Mouse (Mus musculus): ENCODE measurements around the gene Sept11. TPM values are rescaled to one million over a fixed set of nuclear protein-coding genes. Genes with fewer than 3 reads are reported as not detected.
A peak's percentile ranks its signal among the peaks of the same experiment; 100 is the strongest.

The Sept11 gene
- total and polyA plus RNA-seq, 2 experiments from 2014 or later = 38.2 to 49.5 TPM

DNA sequence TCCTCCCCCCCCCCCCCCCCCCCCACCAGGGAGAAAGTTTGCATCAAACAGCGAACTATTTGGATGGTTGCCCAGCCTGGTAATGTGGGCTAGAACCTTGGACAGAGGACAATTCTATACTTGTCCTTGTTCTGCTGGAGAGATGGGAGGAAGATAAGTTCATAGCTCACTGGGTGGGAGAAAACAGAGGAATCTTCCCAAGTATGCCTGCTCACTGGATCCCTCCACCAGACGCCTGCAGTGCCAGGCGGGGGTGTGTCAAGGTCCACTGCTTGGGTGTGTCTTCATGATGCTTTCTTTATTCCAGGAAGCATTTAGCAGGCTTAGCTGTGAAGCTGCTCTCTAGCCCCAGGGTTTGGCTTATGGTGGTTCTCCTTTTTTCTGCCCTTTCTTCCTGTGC lies 34.5 kb downstream of the Sept11 start:
- no peak for TF ChIP-seq CTCF (IDR thresholded peaks at IDR 0.05; ENCODE audit: low read depth)
- TF ChIP-seq EP300 (IDR thresholded peaks at IDR 0.05; ENCODE audit: low read depth) = no peak
- peak; percentile 55 for DNase-seq (ENCODE audit: low spot score)
- H3K4me2 ChIP-seq (ENCODE audit: low read depth, low read length) = peak overlapping the region; percentile 12; the same call in 1 of the 2 replicates
- H3K27me3 ChIP-seq (ENCODE audit: control insufficient read depth, insufficient read depth, low read length) = no peaks in the 10 kb centered on the region
- no peaks in the 10 kb centered on the region for H3K9me3 ChIP-seq (replicated peaks; ENCODE audit: control insufficient read depth, low read length)
- peak overlapping the region; percentile 41; the same call in 1 of the 2 replicates for H3K27ac ChIP-seq (ENCODE audit: low read depth)
- H3K4me3 ChIP-seq (ENCODE audit: low read depth, low read length) = no peak overlapping the region
- no peaks in the 10 kb centered on the region for H3K36me3 ChIP-seq (replicated peaks; ENCODE audit: control insufficient read depth, insufficient read depth, low read length)
- peaks cover 64% of the 10 kb centered on the region for H3K4me1 ChIP-seq (ENCODE audit: control insufficient read depth, insufficient read depth)
- no peak overlapping the region for H3K9ac ChIP-seq (replicated peaks; ENCODE audit: low read depth, low read length)
- 6% methylated on average over 3 of the region's 3 CpGs for WGBS
- ATAC-seq (ENCODE audit: insufficient read depth, low read depth) = no peak

DNA sequence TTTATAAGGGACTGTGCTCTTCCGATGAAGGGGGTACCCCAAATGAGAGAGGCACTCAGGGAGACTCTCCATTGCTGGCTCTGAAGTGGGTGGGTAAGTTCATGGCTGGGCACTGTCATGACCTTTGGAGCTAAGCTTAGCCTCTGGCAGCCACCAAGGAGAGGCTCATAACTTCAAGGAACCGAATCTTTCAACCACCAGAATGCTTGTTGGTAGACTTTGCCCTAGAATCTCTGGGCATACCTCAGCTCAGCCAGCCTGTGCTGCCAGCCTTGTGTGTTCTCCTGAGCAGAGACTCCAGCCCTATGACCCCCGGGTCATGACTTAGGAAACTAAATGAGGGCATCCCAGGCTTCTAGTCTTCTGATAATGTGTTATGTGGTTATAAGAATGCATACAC lies 35.5 kb downstream of the Sept11 start:
- 83% methylated on average over 3 of the region's 3 CpGs for WGBS
- H3K36me3 ChIP-seq (replicated peaks; ENCODE audit: control insufficient read depth, insufficient read depth, low read length) = no peaks in the 10 kb centered on the region
- no peak overlapping the region for H3K27ac ChIP-seq (ENCODE audit: low read depth)

DNA sequence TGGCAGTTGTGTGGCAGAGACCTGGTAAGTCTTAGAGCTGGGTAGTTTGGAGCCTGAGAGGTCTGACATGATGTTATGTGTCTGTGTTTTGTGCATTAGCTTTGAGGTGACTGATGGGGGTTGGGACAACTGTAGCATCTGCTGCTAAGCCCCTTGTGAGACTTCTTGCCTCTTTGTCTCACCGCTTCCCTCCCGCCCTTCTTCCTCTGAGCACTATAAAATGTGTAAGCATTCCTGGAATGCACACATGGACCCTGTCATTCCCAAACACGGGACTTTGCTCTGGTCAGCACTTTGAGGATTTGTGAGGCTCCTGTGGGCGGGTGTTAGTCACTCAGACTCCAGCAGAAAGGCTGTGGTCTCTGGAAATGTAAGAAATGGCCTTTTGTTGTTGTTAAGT lies 36.7 kb downstream of the Sept11 start:
- peak; percentile 74 for ATAC-seq (ENCODE audit: insufficient read depth, low read depth)
- H3K27me3 ChIP-seq (ENCODE audit: control insufficient read depth, insufficient read depth, low read length) = no peaks in the 10 kb centered on the region

More for the DNA sequence above, 35.5 kb downstream of the Sept11 start:
- DNase-seq (ENCODE audit: low spot score) (no peak), ATAC-seq (ENCODE audit: insufficient read depth, low read depth) (no peak)
- TF ChIP-seq CTCF (IDR thresholded peaks at IDR 0.05; ENCODE audit: low read depth) = no peak
- no peak for TF ChIP-seq EP300 (IDR thresholded peaks at IDR 0.05; ENCODE audit: low read depth)
- Histone ChIP-seq H3K4me2 (ENCODE audit: low read depth, low read length) (no peak overlapping the region), H3K9me3 (replicated peaks; ENCODE audit: control insufficient read depth, low read length) (no peaks in the 10 kb centered on the region), H3K4me3 (ENCODE audit: low read depth, low read length) (no peak overlapping the region), H3K9ac (replicated peaks; ENCODE audit: low read depth, low read length) (no peak overlapping the region), H3K27me3 (ENCODE audit: control insufficient read depth, insufficient read depth, low read length) (no peaks in the 10 kb centered on the region), H3K4me1 (ENCODE audit: control insufficient read depth, insufficient read depth) (peaks cover 71% of the 10 kb centered on the region)

DNA sequence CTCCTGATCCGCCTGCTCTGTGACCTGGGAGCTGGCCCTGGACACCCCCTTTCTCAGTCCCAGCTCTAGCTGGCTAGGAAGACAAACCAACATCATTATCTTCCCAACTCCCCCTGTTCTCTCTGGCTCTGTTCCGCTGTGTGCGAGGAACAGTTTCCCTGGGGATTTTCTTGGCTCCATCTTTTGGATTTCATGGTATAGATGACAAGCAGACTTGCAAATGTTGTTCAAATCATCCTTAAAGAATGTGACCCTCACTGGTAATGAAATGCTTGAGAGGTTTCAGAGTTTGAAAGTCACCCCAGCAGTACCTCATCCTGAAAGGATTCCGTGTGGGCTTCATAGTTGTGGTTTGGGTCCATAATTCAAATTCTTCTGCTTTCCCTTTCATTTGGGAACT lies 38.2 kb downstream of the Sept11 start:
- peak overlapping the region; percentile 58 for H3K27ac ChIP-seq (ENCODE audit: low read depth)
- H3K9ac ChIP-seq (replicated peaks; ENCODE audit: low read depth, low read length) = no peak overlapping the region
- H3K4me3 ChIP-seq (ENCODE audit: low read depth, low read length) = no peak overlapping the region
- H3K9me3 ChIP-seq (replicated peaks; ENCODE audit: control insufficient read depth, low read length) = no peaks in the 10 kb centered on the region
- H3K4me2 ChIP-seq (ENCODE audit: low read depth, low read length) = no peak overlapping the region
- H3K4me1 ChIP-seq (ENCODE audit: control insufficient read depth, insufficient read depth) = peaks cover 80% of the 10 kb centered on the region
- 67% methylated on average over 4 of the region's 4 CpGs for whole genome bisulfite sequencing
- no peak for ATAC-seq (ENCODE audit: insufficient read depth, low read depth)
- H3K27me3 ChIP-seq (ENCODE audit: control insufficient read depth, insufficient read depth, low read length) = no peaks in the 10 kb centered on the region
- no peak for TF ChIP-seq EP300 (IDR thresholded peaks at IDR 0.05; ENCODE audit: low read depth)
- TF ChIP-seq CTCF (IDR thresholded peaks at IDR 0.05; ENCODE audit: low read depth) = no peak
- DNase-seq (ENCODE audit: low spot score) = peak; percentile 37
- no peaks in the 10 kb centered on the region for H3K36me3 ChIP-seq (replicated peaks; ENCODE audit: control insufficient read depth, insufficient read depth, low read length)

More for the DNA sequence above, 36.7 kb downstream of the Sept11 start:
- H3K9ac ChIP-seq (replicated peaks; ENCODE audit: low read depth, low read length) = no peak overlapping the region
- 20% methylated on average over 4 of the region's 4 CpGs for WGBS
- no peaks in the 10 kb centered on the region for H3K36me3 ChIP-seq (replicated peaks; ENCODE audit: control insufficient read depth, insufficient read depth, low read length)
- H3K4me2 ChIP-seq (ENCODE audit: low read depth, low read length) = no peak overlapping the region; the same call in 1 of the 2 replicates
- peak; percentile 67 for DNase-seq (ENCODE audit: low spot score)
- TF ChIP-seq CTCF (IDR thresholded peaks at IDR 0.05; ENCODE audit: low read depth) = no peak
- TF ChIP-seq EP300 (IDR thresholded peaks at IDR 0.05; ENCODE audit: low read depth) = 0 out of 2 replicates have a peak, but pooled peaks have one; percentile 22
- peak overlapping the region; percentile 58 for H3K27ac ChIP-seq (ENCODE audit: low read depth)
- H3K9me3 ChIP-seq (replicated peaks; ENCODE audit: control insufficient read depth, low read length) = no peaks in the 10 kb centered on the region
- H3K4me1 ChIP-seq (ENCODE audit: control insufficient read depth, insufficient read depth) = peaks cover 74% of the 10 kb centered on the region
- no peak overlapping the region for H3K4me3 ChIP-seq (ENCODE audit: low read depth, low read length)

DNA sequence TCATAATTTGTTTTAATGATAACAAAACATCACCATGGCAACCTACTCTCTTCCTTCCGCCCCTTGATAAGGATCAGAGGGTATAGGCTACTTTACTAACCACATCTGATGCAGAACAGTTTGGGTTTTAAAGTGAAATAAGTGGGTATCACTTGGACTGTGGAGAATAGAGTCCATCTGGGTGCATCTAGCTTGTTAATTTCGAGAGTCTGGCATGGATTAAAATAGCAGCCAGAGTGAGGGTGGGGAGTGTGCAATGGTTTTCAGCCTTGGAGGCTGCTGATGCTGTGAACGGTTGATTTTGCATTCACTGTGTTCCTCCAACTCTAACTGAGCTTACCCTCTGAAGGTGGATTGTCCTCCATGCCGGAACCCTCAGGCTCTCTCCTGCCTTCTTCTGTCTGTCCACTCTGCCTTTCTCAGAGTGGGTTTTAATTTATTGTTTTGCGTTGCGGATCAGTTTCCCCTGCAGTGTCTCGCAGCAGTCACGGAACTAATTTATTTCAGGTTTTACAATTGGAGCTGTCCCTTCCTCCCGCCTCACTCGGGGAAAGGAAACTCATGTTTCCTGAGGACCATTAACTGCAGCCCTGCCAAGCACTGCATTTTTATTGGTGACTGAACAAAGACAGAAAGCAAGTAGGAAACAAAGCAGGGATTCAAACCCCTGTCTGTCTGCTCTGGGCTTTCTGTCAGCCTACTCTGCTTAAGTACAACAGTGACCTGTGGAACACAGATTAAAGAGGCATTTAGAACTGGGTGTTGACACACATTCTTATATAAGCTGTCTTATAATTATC lies 40.4 kb downstream of the Sept11 start:
- TF ChIP-seq EP300 (IDR thresholded peaks at IDR 0.05; ENCODE audit: low read depth) = no peak
- TF ChIP-seq CTCF (IDR thresholded peaks at IDR 0.05; ENCODE audit: low read depth) = no peak
- H3K4me3 ChIP-seq (ENCODE audit: low read depth, low read length) = no peak overlapping the region
- WGBS = 41% methylated on average over 10 of the region's 10 CpGs
- H3K4me2 ChIP-seq (ENCODE audit: low read depth, low read length) = peak overlapping the region; percentile 27
- no peak for DNase-seq (ENCODE audit: low spot score)
- no peak for ATAC-seq (ENCODE audit: insufficient read depth, low read depth)
- H3K27ac ChIP-seq (ENCODE audit: low read depth) = peak overlapping the region; percentile 61
- no peaks in the 10 kb centered on the region for H3K27me3 ChIP-seq (ENCODE audit: control insufficient read depth, insufficient read depth, low read length)
- H3K9ac ChIP-seq (replicated peaks; ENCODE audit: low read depth, low read length) = no peak overlapping the region
- H3K9me3 ChIP-seq (replicated peaks; ENCODE audit: control insufficient read depth, low read length) = no peaks in the 10 kb centered on the region
- peaks cover 77% of the 10 kb centered on the region for H3K4me1 ChIP-seq (ENCODE audit: control insufficient read depth, insufficient read depth)
- H3K36me3 ChIP-seq (replicated peaks; ENCODE audit: control insufficient read depth, insufficient read depth, low read length) = no peaks in the 10 kb centered on the region
